Mouse (Mus musculus) forebrain, embryonic 15.5 days (tissue): Measurements from ENCODE around the gene Zfp36l1. TPM values are rescaled to one million over a fixed set of nuclear protein-coding genes. Genes with fewer than 3 reads are reported as not detected.

Source experiments
- ATAC-seq: fragments of 200-750 bp; cut with Nextera tagmentation; replicated peaks from 2 replicates; pipeline ENCODE4 v1.8.0; 2017; ENCODE audit warnings: mild to moderate bottlenecking, moderate TSS enrichment, moderate library complexity
- H3K27ac ChIP-seq: fragments of 300-500 bp; sonication (generic); replicated peaks from 2 replicates; pipeline ENCODE4 v1.5.1; 2015; ENCODE audit warnings: mild to moderate bottlenecking, inconsistent platforms
- H3K27me3 ChIP-seq: fragments of 300-500 bp; sonication (generic); 2 replicates; pipeline ENCODE4 v1.6.1; 2015; ENCODE audit warnings: inconsistent platforms
- H3K36me3 ChIP-seq: fragments of 300-500 bp; sonication (generic); 2 replicates; pipeline ENCODE4 v1.6.1; 2015; ENCODE audit warnings: mild to moderate bottlenecking, inconsistent platforms
- H3K4me1 ChIP-seq: fragments of 300-500 bp; sonication (generic); 2 replicates; pipeline ENCODE4 v1.6.1; 2015; ENCODE audit warnings: inconsistent platforms
- H3K4me2 ChIP-seq: fragments of 300-500 bp; sonication (generic); replicated peaks from 2 replicates; pipeline ENCODE4 v1.6.1; 2015; ENCODE audit warnings: mild to moderate bottlenecking, inconsistent platforms
- H3K4me3 ChIP-seq: fragments of 300-500 bp; sonication (generic); 2 replicates; pipeline ENCODE4 v1.5.1; 2015; ENCODE audit warnings: mild to moderate bottlenecking, inconsistent platforms
- H3K9ac ChIP-seq: fragments of 300-500 bp; sonication (generic); replicated peaks from 2 replicates; pipeline ENCODE4 v1.6.1; 2015; ENCODE audit warnings: mild to moderate bottlenecking, inconsistent platforms
- H3K9me3 ChIP-seq: fragments of 300-500 bp; sonication (generic); 2 replicates; pipeline ENCODE4 v1.6.1; 2016; ENCODE audit warnings: inconsistent platforms
- WGBS: fragments of 180-500 bp; shearing (Covaris S2); methylation state at CpG from one replicate; pipeline ENCODE4 v1.1.7; 2015; ENCODE audit warnings: mixed read lengths; 5-methylcytosine and 5-hydroxymethylcytosine counted together
- polyA plus RNA-seq: library from polyadenylated mRNA; unstranded; fragments of >200 nt; fragmentation: Nextera tagmentation; extraction: Ambion mirVana; gene quantifications from 2 replicates; pipeline ENCODE4 v1.2.1, GENCODE M21; 2015

Zfp36l1 gene
- polyA plus RNA-seq, 1 experiment from 2014 or later = 28.2 TPM

DNA sequence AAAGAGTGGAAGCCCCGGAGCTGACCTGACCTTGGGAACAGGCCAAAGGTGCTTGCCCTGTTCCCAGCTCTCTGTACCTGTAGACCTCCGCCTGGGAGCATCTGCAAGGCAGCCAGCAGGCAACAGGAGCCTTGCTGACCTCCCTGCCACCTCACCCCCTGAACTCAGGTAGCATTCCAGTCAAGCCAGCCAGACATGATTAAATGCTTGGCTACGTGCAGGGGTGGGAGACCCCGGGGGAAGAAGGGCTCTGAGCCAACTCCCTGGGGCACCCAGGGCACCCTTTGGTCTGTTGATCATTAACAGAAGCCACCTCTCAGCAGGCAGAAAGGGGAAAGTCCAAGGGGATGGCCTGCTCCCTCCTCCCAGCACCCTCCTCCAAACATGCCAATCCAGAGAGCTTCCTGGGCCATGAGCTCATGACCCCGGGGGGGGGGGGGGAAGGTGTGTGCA lies 9.3 kb downstream of the Zfp36l1 start:
- no peaks in the 10 kb centered on the region for H3K36me3 ChIP-seq
- H3K9me3 ChIP-seq = no peaks in the 10 kb centered on the region
- ATAC-seq = no peak
- no peak overlapping the region for H3K27ac ChIP-seq
- H3K4me2 ChIP-seq = no peak overlapping the region
- H3K4me3 ChIP-seq = no peak overlapping the region
- H3K27me3 ChIP-seq = no peaks in the 10 kb centered on the region
- 67% methylated on average over 5 of the region's 5 CpGs for WGBS
- H3K4me1 ChIP-seq = no peaks in the 10 kb centered on the region
- no peak overlapping the region for H3K9ac ChIP-seq

DNA sequence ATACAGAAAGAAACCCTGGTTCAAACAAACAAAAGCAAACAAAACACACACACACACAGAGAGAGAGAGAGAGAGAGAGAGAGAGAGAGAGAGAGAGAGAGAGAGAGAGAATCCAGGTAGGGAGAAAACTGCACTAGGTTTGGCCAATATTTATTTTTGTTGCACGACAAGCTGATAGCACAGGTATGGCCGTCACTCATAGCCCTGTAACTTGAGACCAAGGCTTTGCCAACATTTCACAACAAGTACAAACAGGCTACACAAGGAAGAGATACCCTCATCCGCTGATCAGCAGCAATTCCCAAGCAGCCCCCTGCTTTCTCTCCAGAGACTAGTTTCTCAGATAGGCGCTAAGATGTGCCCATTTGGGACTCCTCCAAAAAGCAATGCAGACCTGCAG lies 9.7 kb downstream of the Zfp36l1 start:
- H3K9me3 ChIP-seq = no peaks in the 10 kb centered on the region
- no peak overlapping the region for H3K27ac ChIP-seq
- no peak overlapping the region for H3K9ac ChIP-seq
- no peaks in the 10 kb centered on the region for H3K36me3 ChIP-seq
- no peaks in the 10 kb centered on the region for H3K27me3 ChIP-seq
- H3K4me3 ChIP-seq = no peak overlapping the region
- H3K4me1 ChIP-seq = no peaks in the 10 kb centered on the region
- H3K4me2 ChIP-seq = no peak overlapping the region
- 67% methylated on average over 4 of the region's 4 CpGs for WGBS
- no peak for ATAC-seq

DNA sequence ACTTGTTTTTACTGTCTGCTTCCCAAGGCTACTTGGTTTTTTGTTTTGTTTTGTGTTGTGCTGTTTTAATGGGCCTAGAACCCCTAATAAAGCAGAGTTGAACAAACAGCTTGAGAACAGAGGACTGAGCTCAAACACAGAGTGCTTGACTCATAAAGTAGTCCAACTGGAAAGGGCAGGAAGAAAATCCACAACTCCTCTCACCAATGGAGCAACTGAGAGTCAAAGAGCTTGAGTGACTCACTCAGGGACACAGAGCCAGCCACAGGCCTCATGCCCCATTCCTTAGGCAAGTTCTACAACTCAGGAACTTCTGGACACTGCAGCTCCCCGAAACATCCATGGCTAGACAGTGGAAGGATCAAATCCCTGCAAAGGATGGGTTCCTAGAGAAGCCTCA lies 14.0 kb downstream of the Zfp36l1 start:
- no peaks in the 10 kb centered on the region for H3K9me3 ChIP-seq
- H3K36me3 ChIP-seq = no peaks in the 10 kb centered on the region
- 88% methylated on average over 1 of the region's 1 CpGs for WGBS
- H3K4me2 ChIP-seq = no peak overlapping the region
- H3K4me1 ChIP-seq = no peaks in the 10 kb centered on the region
- no peak overlapping the region for H3K4me3 ChIP-seq
- H3K27me3 ChIP-seq = no peaks in the 10 kb centered on the region
- H3K9ac ChIP-seq = no peak overlapping the region
- no peak for ATAC-seq
- no peak overlapping the region for H3K27ac ChIP-seq

DNA sequence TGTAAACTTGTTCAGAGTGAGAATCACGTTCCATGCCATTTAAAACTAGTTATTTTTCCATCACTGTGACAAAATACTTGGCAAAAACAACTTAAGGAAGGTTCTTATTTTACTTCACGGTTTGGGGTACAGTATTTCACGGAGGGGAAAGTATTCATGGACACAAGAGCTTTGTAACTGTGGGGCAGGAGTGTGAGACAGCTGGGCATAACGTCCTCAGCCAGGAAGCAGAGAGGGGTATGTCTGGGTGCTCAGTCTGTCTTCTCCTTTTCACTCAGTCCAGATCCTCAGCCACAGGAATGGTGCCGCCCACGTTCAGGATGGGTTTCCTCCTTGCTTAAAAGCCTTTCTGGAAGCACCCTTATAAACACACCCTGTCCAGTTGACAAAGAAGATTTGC lies 16.1 kb downstream of the Zfp36l1 start:
- Histone ChIP-seq H3K4me3 (no peak overlapping the region), H3K9me3 (no peaks in the 10 kb centered on the region), H3K27ac (no peak overlapping the region), H3K4me1 (no peaks in the 10 kb centered on the region), H3K36me3 (no peaks in the 10 kb centered on the region), H3K27me3 (no peaks in the 10 kb centered on the region), H3K9ac (no peak overlapping the region), H3K4me2 (no peak overlapping the region)
- WGBS = 81% methylated on average over 6 of the region's 6 CpGs
- ATAC-seq = no peak

DNA sequence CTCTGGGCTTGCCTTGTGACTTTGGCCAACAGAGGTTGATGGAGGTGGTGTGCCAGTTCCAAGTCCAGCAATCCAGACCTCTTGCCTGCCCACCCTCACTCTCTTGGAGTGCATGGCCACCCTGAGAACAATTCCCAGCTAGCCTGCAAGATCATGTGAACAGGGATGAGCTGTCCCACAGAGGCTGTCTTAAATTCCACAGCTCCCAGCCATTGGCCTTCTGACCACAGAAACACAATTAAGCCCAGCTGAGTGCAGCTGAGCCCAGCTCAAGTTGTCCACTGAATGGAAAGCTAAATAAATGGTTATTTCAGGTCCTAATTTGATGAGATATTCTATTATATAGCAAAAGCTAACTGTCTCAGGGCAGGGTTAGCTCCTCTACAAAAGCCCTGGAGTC lies 20.0 kb downstream of the Zfp36l1 start:
- no peak for ATAC-seq
- Histone ChIP-seq H3K4me1 (no peaks in the 10 kb centered on the region), H3K27me3 (no peaks in the 10 kb centered on the region), H3K4me3 (no peak overlapping the region), H3K27ac (no peak overlapping the region), H3K36me3 (no peaks in the 10 kb centered on the region), H3K4me2 (no peak overlapping the region), H3K9me3 (no peaks in the 10 kb centered on the region), H3K9ac (no peak overlapping the region)

DNA sequence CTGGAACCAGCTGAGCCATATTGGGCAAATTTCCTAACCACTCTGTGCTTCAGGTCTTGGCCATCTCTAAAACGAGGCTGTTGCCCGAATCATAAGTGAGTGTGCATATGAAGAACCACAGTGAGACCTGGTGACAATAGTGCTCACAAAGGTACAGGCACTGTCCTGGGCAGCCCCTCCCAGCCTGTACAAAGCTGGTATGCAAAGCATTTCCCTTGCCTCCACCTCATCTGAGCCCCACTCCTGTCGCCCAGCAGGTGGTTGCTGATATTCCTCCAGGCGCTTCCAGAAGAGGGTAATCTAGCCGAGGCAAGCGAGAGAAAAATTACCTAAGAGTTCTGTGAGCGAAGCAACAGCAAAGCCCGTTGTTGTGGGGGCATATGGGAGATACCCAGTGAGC lies 21.7 kb downstream of the Zfp36l1 start:
- Histone ChIP-seq H3K27me3 (no peaks in the 10 kb centered on the region), H3K36me3 (no peaks in the 10 kb centered on the region), H3K27ac (no peak overlapping the region), H3K9ac (no peak overlapping the region), H3K4me3 (no peak overlapping the region), H3K4me1 (no peaks in the 10 kb centered on the region), H3K9me3 (no peaks in the 10 kb centered on the region), H3K4me2 (no peak overlapping the region)
- WGBS = 65% methylated on average over 8 of the region's 8 CpGs
- no peak for ATAC-seq

DNA sequence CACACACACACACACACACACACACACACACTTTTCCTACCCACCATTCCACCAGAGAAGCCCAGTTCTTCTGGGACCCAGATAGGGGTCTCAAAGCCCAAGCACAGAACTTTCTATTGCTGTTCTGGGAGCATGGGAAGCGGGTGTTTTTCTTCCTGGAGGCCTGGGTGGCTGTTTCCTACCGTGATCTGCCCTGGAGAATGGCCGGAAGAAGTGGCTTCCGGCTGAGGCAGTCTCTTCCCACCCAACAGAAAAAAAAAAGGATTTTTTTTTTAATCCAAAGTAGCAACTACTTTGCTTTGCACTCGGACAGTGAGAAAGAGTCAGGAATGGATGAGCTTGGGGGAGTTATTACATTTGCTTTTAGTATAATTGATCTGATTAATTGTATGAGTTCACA lies 22.3 kb downstream of the Zfp36l1 start:
- H3K27me3 ChIP-seq = no peaks in the 10 kb centered on the region
- H3K9ac ChIP-seq = no peak overlapping the region
- no peak for ATAC-seq
- H3K9me3 ChIP-seq = no peaks in the 10 kb centered on the region
- H3K4me2 ChIP-seq = no peak overlapping the region
- H3K27ac ChIP-seq = no peak overlapping the region
- no peaks in the 10 kb centered on the region for H3K36me3 ChIP-seq
- H3K4me3 ChIP-seq = no peak overlapping the region
- no peaks in the 10 kb centered on the region for H3K4me1 ChIP-seq
- 90% methylated on average over 5 of the region's 5 CpGs for WGBS

DNA sequence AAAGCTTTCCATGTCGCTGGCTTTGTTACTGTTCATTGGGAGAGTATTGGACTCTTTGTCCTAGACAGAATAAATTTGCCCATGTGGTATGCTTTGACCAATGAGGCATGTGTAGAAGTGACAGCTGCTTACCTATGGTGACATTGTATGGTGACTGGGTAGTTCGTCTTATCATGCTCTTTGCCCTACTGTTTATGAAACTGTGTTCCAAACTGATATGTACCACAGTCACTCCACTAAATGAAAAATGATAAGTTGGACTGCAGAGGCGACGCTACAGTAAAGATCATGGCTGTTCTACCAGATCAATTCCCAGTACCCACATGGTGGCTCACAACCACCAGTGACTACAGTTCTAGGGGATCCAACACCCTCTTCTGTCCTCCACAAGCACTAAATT lies 24.7 kb downstream of the Zfp36l1 start:
- H3K4me2 ChIP-seq = no peak overlapping the region
- no peaks in the 10 kb centered on the region for H3K9me3 ChIP-seq
- 85% methylated on average over 4 of the region's 4 CpGs for WGBS
- no peak for ATAC-seq
- H3K4me1 ChIP-seq = no peaks in the 10 kb centered on the region
- H3K4me3 ChIP-seq = no peak overlapping the region
- no peak overlapping the region for H3K27ac ChIP-seq
- no peak overlapping the region for H3K9ac ChIP-seq
- H3K27me3 ChIP-seq = no peaks in the 10 kb centered on the region
- H3K36me3 ChIP-seq = no peaks in the 10 kb centered on the region

DNA sequence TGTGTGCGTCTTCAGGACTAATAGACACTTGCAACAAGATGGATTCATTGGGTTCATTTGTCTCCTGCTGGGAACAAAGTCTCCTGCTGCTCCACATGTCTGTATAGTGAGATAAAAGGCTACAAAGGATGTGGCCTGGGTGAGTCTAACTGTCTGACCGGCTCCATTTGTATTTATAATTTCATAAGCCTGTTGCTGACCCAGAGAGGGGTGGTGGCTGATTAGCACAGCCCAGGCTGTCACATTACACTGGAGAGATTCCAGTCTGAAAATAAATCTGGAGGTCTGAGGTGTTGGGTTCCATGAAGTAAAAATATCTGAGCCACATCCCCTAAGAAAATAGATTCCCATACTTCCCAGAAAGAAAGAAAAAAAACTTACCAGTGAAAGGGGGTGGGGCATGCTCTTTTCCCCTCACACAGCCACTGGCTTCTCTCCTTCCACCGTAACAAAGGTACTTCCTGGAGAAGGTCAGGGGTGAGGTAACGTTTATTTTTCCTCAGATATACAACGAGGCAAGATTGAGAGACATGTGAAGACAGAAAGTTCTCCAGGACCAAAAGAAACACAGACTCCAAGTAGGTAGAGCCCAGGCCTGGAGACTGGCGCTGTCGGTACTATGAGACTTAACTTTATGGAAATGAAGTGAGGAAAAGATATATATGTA lies 28.2 kb downstream of the Zfp36l1 start:
- Histone ChIP-seq H3K4me3 (no peak overlapping the region), H3K27ac (no peak overlapping the region), H3K9me3 (no peaks in the 10 kb centered on the region), H3K36me3 (no peaks in the 10 kb centered on the region), H3K4me1 (no peaks in the 10 kb centered on the region), H3K4me2 (no peak overlapping the region), H3K9ac (no peak overlapping the region), H3K27me3 (no peaks in the 10 kb centered on the region)
- 69% methylated on average over 7 of the region's 7 CpGs for WGBS
- no peak for ATAC-seq

DNA sequence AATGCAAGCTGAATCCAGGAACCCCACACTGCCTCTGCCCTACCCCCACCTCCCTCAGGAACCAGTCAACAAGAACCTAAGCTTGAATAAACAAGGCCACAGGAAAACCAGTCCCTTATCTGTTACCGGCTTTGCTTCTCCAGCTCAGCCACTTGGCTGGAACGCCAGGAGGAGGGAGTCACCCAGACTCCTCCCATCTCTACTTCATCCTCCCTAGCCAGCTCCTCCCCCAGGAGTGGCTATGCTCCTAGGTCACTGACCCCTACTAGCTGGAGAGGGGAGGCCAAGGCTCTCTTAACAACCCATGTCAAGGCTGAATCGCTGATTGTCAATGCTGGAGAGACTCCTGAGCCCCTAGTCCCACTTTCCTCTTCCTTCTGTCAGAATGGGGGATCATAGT lies 28.9 kb downstream of the Zfp36l1 start:
- no peaks in the 10 kb centered on the region for H3K9me3 ChIP-seq
- H3K27ac ChIP-seq = no peak overlapping the region
- H3K4me3 ChIP-seq = no peak overlapping the region
- no peak for ATAC-seq
- H3K4me2 ChIP-seq = no peak overlapping the region
- H3K9ac ChIP-seq = no peak overlapping the region
- H3K27me3 ChIP-seq = no peaks in the 10 kb centered on the region
- H3K36me3 ChIP-seq = no peaks in the 10 kb centered on the region
- no peaks in the 10 kb centered on the region for H3K4me1 ChIP-seq
- WGBS = 39% methylated on average over 3 of the region's 3 CpGs

DNA sequence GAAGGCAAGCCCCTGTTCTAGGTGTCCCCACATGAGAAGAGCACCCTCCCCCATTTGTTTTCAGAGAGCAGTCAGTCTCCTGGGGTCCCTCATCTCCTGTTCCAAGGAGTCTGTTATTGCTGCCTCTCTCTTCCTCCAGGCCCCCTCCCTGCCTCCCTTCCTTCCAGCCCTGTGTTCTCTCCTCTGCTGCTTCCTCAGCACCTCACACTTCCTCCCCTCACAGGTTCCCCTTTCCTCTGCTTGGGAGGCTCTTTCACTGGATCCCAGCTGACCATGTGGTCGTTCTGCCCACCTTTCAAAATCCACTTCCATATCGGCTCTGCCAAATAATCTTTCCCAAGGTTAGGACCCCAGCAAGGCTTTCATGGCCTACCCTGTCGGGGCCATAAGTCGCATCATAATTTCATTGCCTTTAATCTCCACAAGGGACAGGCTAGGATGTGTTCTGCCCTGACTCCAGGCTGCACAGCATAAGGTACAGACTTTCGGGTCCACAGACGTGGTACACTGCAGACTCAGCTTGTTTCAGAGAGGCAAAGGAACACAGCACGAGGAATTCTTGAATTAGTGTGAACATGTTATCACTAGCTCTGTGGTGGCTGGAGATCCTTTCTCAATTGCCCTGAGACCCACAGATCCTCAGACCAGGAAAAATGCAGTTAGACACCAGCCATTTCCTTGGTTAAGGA lies 29.5 kb downstream of the Zfp36l1 start:
- H3K4me1 ChIP-seq = no peaks in the 10 kb centered on the region
- H3K27ac ChIP-seq = no peak overlapping the region
- H3K36me3 ChIP-seq = no peaks in the 10 kb centered on the region
- 86% methylated on average over 7 of the region's 7 CpGs for WGBS
- no peaks in the 10 kb centered on the region for H3K9me3 ChIP-seq
- no peaks in the 10 kb centered on the region for H3K27me3 ChIP-seq
- ATAC-seq = no peak
- H3K4me2 ChIP-seq = no peak overlapping the region
- no peak overlapping the region for H3K9ac ChIP-seq
- H3K4me3 ChIP-seq = no peak overlapping the region

DNA sequence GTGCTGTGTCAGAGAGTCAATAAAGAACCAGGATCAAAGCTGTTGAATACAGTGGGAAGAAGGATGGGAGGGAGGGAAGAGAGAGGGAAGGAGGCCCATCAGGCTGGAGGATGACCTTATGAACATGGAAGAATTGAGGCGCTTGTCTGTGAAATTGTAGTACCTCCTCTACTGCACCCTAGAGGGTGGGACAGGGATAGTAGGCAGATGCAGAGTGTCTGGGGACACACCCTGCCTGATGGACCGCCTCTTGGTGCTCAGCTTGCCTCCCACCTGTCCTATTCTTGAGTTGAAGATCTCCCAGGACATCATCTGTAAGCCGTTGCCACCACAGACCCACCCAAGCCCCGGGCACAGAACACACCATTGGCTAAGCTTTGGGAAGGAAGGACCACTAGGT lies 30.1 kb downstream of the Zfp36l1 start:
- no peaks in the 10 kb centered on the region for H3K9me3 ChIP-seq
- no peak overlapping the region for H3K27ac ChIP-seq
- WGBS = 93% methylated on average over 4 of the region's 4 CpGs
- no peak overlapping the region for H3K4me3 ChIP-seq
- ATAC-seq = no peak
- no peak overlapping the region for H3K4me2 ChIP-seq
- H3K27me3 ChIP-seq = no peaks in the 10 kb centered on the region
- no peak overlapping the region for H3K9ac ChIP-seq
- no peaks in the 10 kb centered on the region for H3K4me1 ChIP-seq
- no peaks in the 10 kb centered on the region for H3K36me3 ChIP-seq

DNA sequence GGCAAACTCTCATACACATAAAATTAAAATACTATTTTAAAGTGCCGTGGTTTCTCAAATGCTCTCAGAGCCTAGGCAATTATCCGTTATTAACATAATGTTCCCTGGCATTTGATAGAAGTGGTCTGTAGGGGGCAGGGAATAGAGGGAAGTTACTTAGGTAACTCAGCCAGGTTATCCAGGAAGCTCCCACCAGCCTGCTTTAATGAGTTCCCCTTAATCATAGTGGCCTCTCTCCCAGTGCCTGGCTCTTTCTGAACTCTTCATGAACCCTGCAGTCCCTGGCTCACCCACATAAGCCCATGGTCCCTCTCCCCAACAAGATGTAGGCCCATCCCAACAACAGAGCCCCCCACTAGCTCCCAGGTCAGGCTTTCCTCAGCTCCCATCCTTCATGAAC lies 31.4 kb downstream of the Zfp36l1 start:
- no peaks in the 10 kb centered on the region for H3K36me3 ChIP-seq
- no peak overlapping the region for H3K4me2 ChIP-seq
- no peak for ATAC-seq
- no peak overlapping the region for H3K27ac ChIP-seq
- H3K4me1 ChIP-seq = no peaks in the 10 kb centered on the region
- no peak overlapping the region for H3K9ac ChIP-seq
- H3K4me3 ChIP-seq = no peak overlapping the region
- H3K9me3 ChIP-seq = no peaks in the 10 kb centered on the region
- no peaks in the 10 kb centered on the region for H3K27me3 ChIP-seq
- WGBS = 72% methylated on average over 2 of the region's 2 CpGs
